Mouse (Mus musculus) CD4-positive naive resting alpha-beta T cell, adult 76 days (primary cell): ENCODE data around the gene Taar8a. TPM values are rescaled to one million over a fixed set of nuclear protein-coding genes. Genes with fewer than 3 reads are reported as not detected.

Source experiments
- total RNA-seq: library from RNA; stranded (reverse); gene quantifications from one replicate; pipeline ENCODE4 v1.2.4, GENCODE M21; 2023

Gene Taar8a
- not detected for total RNA-seq

DNA sequence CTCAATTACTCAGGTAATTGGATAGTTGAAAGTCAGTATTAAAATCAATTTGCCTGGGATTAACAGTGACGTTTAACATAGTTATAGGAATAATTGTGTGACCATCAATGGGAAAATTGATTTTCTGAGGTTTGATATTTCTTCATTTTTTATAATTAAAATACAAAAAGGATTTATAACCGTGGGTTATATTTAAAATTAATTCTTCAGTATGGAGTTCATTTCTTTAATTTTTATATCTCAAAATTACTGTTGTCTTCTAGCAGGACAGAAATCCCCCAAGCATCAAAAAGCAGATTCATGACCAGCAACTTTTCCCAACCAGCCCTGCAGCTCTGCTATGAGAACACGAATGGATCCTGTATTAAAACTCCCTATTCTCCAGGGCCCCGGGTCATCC lies at the start of gene Taar8a:
Taar8a (plus strand) TSS at position 301 of the 400 bp plus-strand sequence.

DNA sequence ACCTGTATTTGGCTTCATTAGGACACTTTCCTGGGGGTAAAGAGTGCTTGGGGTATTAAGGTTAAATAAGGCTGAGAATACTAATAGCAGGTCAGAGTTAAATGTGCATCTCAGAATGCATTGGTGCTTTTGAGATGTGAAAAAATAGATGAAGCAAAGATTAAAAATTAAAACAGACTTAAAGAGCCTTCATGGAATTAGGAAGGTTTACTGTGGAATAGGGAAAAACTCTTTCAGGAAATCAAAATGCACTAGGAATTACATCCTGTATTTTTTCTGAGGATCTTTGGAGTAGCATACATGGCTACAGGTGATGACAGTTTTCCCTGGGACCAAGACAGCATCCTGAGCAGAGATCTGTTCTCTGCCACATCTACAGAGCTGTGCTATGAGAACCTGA lies 49.4 kb upstream of the Taar8a start, which contains the start of gene Taar7d:
Taar7d (plus strand) TSS at position 301 of the 400 bp plus-strand sequence.

DNA sequence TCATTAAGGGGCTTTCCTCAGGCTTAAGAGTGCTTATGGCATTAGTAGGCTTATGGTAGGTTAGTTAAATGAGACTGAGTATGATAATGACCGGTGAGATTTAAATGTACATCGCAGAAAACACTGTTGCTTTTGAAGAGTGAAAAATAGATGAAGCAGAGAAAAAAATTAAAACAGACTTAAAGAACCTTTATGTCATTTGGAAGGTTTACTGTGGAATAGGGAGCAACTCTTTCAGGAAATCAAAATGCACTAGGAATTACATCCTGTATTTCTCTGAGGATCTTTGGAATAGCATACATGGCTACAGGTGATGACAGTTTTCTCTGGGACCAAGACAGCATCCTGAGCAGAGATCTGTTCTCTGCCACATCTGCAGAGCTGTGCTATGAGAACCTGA lies 39.0 kb upstream of the Taar8a start, which contains the start of gene Taar7e:
Taar7e (plus strand) TSS at position 301 of the 400 bp plus-strand sequence.

DNA sequence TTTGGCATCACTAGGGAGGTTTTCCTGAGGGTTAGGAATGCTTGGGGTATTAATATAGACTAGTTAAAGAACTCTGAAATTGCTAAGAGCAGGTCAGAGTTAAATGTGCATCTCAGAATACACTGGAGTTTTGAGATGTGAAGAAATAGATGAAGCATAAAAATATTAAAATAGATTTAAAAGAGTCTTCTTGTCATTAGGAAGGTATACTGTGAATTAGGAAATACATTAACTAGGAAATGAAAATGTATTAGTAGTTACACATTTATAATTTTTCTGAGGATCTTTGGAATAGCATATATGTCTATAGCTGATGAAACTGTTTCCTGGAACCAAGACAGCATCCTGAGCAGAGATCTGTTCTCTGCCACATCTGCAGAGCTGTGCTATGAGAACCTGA lies 27.1 kb upstream of the Taar8a start, which contains the start of gene Taar7f:
Taar7f (plus strand) TSS at position 301 of the 400 bp plus-strand sequence.

DNA sequence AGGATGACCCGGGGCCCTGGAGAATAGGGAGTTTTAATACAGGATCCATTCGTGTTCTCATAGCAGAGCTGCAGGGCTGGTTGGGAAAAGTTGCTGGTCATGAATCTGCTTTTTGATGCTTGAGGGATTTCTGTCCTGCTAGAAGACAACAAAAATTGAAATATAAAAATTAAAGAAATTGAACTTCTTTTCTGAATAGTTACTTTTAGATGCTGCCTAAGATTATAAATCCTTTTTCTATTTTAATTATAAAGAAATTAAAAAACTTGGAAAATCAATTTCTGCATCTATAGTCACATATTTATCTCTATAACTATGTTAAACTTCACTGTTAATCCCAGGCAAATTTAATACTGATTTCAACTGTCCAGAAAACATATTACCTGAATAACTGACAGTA lies 15.9 kb downstream of the Taar8a start, which contains the start of gene Taar8b:
Taar8b (minus strand) TSS at position 101 of the 400 bp plus-strand sequence.

DNA sequence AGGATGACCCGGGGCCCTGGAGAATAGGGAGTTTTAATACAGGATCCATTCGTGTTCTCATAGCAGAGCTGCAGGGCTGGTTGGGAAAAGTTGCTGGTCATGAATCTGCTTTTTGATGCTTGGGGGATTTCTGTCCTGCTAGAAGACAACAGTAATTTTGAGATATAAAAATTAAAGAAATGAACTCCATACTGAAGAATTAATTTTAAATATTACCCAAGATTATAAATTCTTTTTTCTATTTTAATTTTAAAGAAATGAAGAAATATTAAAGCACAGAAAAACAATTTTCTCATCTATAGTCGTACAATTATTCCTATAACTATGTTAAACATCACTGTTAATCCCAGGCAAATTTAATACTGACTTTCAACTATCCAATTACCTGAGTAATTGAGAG lies 25.5 kb downstream of the Taar8a start, which contains the start of gene Taar8c:
Taar8c (minus strand) TSS at position 101 of the 400 bp plus-strand sequence.

DNA sequence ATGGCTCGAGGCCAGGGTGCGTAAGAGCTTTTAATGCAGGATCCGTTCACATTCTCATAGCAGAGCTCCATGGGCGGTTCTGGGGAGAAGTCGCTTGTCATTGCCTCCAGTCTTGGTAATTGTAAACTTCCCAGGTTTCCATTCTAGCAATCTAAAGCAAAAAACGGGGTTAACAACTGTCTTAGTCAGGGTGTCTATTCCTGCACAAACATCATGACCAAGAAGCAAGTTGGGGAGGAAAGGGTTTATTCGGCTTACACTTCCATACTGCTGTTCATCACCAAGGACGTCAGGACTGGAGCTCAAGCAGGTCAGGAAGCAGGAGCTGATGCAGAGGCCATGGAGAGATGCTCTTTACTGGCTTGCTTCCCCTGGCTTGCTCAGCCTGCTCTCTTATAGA lies 33.1 kb downstream of the Taar8a start, which contains the start of gene Taar9:
Taar9 (minus strand) TSS at position 101 of the 400 bp plus-strand sequence.

Other genes starting within 250 kb of the Taar8a start
- gene Vnn3, start 225.0 kb upstream of the Taar8a start, total RNA-seq = 0.32 TPM
- gene Vnn1, start 181.8 kb upstream of the Taar8a start, total RNA-seq = not detected
- not detected for gene Taar1, start 156.1 kb upstream of the Taar8a start, total RNA-seq
- not detected for gene Taar2, start 137.9 kb upstream of the Taar8a start, total RNA-seq
- gene Taar3, start 126.9 kb upstream of the Taar8a start, total RNA-seq = not detected
- not detected for gene Taar4, start 116.0 kb upstream of the Taar8a start, total RNA-seq
- gene Taar5, start 105.8 kb upstream of the Taar8a start, total RNA-seq = not detected
- gene Taar6, start 90.9 kb upstream of the Taar8a start, total RNA-seq = not detected
- not detected for gene Taar7a, start 83.0 kb upstream of the Taar8a start, total RNA-seq
- not detected for gene Taar7b, start 76.6 kb upstream of the Taar8a start, total RNA-seq
- gene Taar7d, start 49.3 kb upstream of the Taar8a start, total RNA-seq = not detected
- not detected for gene Taar7e, start 38.9 kb upstream of the Taar8a start, total RNA-seq
- not detected for gene Taar7f, start 27.0 kb upstream of the Taar8a start, total RNA-seq
- gene Taar8b, start 15.8 kb downstream of the Taar8a start, total RNA-seq = not detected
- gene Taar8c, start 25.4 kb downstream of the Taar8a start, total RNA-seq = not detected
- not detected for gene Taar9, start 33.0 kb downstream of the Taar8a start, total RNA-seq
- gene Stx7, start 72.8 kb downstream of the Taar8a start, total RNA-seq = 29.5 TPM
- gene Moxd1, start 147.0 kb downstream of the Taar8a start, total RNA-seq = not detected